Mouse (Mus musculus) C2C12 (cell line): ENCODE data around the gene Abcc12.

ENCODE experiments used
- CEBPB ChIP-seq: IDR thresholded peaks from one replicate; pipeline ENCODE4 v1.6.1; 2011; ENCODE audit warnings: low read depth, mild to moderate bottlenecking, control low read depth, moderate library complexity
- CTCF ChIP-seq: IDR thresholded peaks from one replicate; pipeline ENCODE4 v1.5.1; 2011; ENCODE audit not compliant: control insufficient read depth, insufficient read depth, insufficient read length
- MAX ChIP-seq: IDR thresholded peaks from one replicate; pipeline ENCODE4 v1.6.1; 2011; ENCODE audit warnings: mild to moderate bottlenecking, control low read depth
- MYOD1 ChIP-seq: IDR thresholded peaks from one replicate; pipeline ENCODE4 v1.6.1; 2011; ENCODE audit warnings: low read depth; ENCODE audit not compliant: control insufficient read depth, insufficient read length
- MYOG ChIP-seq: IDR thresholded peaks from one replicate; pipeline ENCODE4 v1.6.1; 2011; ENCODE audit not compliant: control insufficient read depth, insufficient read length; ENCODE audit errors: extremely low read depth
- USF1 ChIP-seq: IDR thresholded peaks from one replicate; pipeline ENCODE4 v1.6.1; 2011; ENCODE audit warnings: low read depth, mild to moderate bottlenecking, control low read depth, moderate library complexity

DNA sequence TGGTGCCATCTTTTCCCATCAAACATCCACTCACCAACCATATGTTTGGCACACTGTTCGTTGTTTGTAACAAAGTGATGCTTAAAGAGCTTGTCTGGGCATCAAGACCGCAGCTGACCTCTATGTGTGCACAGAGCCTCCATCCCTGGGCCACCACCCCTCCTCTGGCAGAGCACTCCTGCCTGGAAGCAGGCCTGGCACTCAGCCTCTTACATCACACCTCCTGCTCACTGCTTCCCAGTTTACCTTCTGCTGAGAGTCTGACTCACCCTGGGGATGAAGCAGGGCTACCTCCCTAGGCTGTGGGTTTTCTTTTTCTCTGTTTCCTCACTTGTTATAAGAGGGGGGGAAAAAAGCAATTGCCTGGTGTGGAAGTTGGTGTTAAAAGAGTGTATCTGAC is 109.8 kb downstream of the Abcc12 start:
- TF ChIP-seq CTCF (no peak), MYOG (no peak), USF1 (no peak), MAX (no peak), CEBPB (no peak), MYOD1 (no peak)
